Mouse (Mus musculus) lung, adult 2 months (tissue): ENCODE data around the gene Fahd2a. TPM values are rescaled to one million over a fixed set of nuclear protein-coding genes. Genes with fewer than 3 reads are reported as not detected.

Source experiments
- DNase-seq: peaks from one replicate; pipeline ENCODE4 v3.0.0; 2022
- H3K4me1 ChIP-seq: fragments of 200-500 bp; 2 replicates; pipeline ENCODE4 v1.6.1; 2011; ENCODE audit warnings: low read length; ENCODE audit not compliant: control insufficient read depth, insufficient read depth
- H3K4me3 ChIP-seq: fragments of 200-500 bp; replicated peaks from 2 replicates; pipeline ENCODE3; 2011; ENCODE audit warnings: low read depth, mild to moderate bottlenecking, control low read depth, low read length; ENCODE audit errors: extremely low read depth
- CTCF ChIP-seq: fragments of 200-500 bp; IDR thresholded peaks from 2 replicates; pipeline ENCODE4 v1.5.1; 2011; ENCODE audit warnings: mild to moderate bottlenecking, low read length, control low read depth; ENCODE audit not compliant: insufficient read depth
- POLR2A ChIP-seq: fragments of 200-500 bp; IDR thresholded peaks from 2 replicates; pipeline ENCODE4 v1.6.1; 2011; ENCODE audit warnings: low read depth, mild to moderate bottlenecking, control low read depth, low read length, borderline replicate concordance; ENCODE audit errors: extremely low read depth
- WGBS: fragments of 180-500 bp; shearing (Covaris S2); methylation state at CpG from one replicate; pipeline ENCODE4 v1.1.7; 2018; 5-methylcytosine and 5-hydroxymethylcytosine counted together
- polyA plus RNA-seq: library from polyadenylated mRNA; depleted of rRNA; stranded (reverse); fragments of >200 nt; gene quantifications from 2 replicates; pipeline ENCODE4 v1.2.3, GENCODE M21; 2012; rRNA removed

Gene Fahd2a
- polyA plus RNA-seq: 11.1 and 14.0 TPM in 2 replicates

DNA sequence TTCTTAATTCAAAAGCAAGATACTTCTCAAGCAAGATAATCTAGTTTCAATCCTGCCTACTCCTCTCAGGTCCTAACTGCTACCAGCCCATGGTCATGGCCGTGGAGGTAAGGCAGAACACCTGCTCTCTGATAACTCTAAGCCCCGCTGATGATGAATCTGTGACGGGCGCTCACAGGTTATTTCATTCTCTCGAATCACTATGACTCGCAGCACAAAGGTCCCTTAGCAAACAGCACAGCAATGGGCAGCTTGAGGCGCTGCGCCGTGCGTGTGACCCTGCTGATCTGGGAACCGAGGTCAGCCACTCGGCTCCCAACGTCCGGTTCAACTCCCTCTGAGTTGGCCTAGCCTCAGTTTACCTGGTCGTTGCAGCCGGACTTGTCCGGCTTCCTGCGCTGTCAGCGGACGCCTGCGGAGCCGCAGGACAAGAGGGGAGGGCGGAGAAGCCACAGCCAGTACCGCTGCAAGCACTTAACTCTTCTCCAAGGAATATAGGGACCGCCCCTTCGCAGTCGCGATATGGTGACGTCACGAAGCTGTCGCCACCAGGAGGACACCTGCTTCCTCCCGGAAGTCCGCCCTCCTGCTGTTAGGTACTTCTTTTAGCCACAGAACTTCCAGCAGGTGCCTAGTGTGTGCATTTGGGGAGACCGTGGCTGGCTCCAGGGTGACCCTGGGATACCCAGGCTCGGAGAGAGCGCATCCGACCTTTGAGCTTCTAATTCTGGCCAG, at the start of gene Fahd2a:
Gene Fahd2a (minus strand): TSS at position 511 of the 735 bp plus-strand sequence.
- peak within 1 kb of the TSS; percentile 77 for H3K4me3 ChIP-seq
- 3% methylated on average over 37 of the region's 37 CpGs for WGBS
- DNase-seq: peak; percentile 88

DNA sequence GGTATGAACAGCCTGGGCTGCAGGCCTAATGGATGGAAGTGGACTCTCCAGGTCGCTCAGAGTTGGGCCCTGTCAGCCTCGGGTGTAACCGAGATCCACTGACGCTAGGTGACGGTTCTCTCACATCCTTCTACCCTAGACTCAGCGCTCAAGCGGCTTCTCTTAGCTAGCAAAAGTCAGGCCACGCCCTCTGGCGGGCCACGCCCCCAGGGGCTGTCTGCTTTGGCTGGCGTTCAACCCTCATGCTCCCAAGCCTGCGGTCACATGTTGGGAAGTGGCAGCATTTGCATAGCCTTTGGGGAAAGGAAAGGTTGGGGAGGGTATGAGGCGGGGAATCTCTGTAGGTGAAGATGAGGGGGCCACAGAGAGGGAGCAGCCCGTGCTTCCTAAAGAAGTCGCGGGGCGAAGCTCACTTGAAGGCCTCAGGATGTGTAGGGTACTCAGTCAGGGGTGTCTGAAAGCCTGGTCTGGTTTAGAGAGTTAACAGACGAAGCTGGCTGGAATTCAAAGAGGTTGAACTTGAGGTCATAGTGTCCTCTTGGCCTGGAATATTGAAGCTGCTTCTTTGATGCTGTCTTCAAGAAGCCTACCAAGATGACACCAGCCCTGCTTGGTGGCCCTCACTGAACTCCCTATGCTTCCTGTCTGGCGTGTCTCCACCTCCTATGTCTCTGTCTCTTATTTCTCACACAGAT, 40.3 kb upstream of the Fahd2a start:
- TF ChIP-seq CTCF (no peak), POLR2A (no peak)
- peaks cover 2% of the 10 kb centered on the region; the same call in 1 of the 2 replicates for H3K4me1 ChIP-seq
- 11% methylated on average over 19 of the region's 19 CpGs for WGBS
- no peak overlapping the region for H3K4me3 ChIP-seq
- DNase-seq: peak; percentile 49

More for the DNA sequence above, at the start of gene Fahd2a:
- no peak for TF ChIP-seq CTCF
- peak; percentile 71; the same call in 1 of the 2 replicates for TF ChIP-seq POLR2A
- H3K4me1 ChIP-seq: no peaks in the 10 kb centered on the region

DNA sequence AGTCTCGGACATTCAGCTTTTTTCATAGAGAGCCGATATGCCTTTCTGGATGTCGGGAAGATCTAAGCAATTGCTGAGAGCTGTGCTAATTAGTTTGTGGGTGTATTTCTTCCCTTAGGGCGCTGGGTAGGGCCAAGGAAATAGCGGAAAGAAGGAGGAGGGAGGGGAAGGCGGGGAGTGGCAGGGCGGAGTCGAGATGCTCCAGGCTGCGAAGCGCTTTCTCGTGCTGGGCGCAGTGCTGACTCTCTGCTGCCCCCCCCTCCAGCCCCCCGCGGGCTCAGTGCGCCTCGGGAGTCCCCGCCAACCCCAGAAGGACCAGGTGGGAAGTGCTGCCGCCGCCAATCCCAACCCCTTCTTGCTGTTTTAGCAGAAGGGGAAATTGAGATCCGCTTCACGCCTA, 38.6 kb upstream of the Fahd2a start:
- DNase-seq: no peak
- under 1% methylated on average over 21 of the region's 21 CpGs for WGBS
- Histone ChIP-seq H3K4me1 (peaks cover 2% of the 10 kb centered on the region; the same call in 1 of the 2 replicates), H3K4me3 (peak overlapping the region; percentile 54)
- no peak for TF ChIP-seq POLR2A
- TF ChIP-seq CTCF: no peak

DNA sequence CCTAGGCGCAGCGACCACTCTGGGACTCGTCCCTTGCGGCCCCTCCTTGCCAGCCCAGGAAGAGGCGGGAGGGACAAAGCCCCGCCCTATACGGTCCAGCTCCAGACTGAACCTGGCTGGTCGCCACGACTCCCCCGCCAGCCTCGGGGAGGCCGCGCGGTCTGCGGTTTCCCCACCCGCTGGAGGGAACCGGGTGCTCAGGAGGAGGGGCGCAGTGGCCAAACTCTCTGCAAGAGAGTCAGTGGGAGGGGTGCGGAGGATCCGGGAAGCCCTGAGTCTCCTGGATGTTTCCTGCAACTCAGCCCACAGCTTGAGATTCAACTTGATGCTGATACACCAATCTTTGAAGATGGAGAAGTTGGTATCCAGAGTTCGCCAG, 38.2 kb upstream of the Fahd2a start:
- peak overlapping the region; percentile 54 for H3K4me3 ChIP-seq
- TF ChIP-seq POLR2A (no peak), CTCF (no peak)
- WGBS: under 1% methylated on average over 21 of the region's 21 CpGs
- H3K4me1 ChIP-seq: peaks cover 2% of the 10 kb centered on the region; the same call in 1 of the 2 replicates
- DNase-seq: peak; percentile 48

DNA sequence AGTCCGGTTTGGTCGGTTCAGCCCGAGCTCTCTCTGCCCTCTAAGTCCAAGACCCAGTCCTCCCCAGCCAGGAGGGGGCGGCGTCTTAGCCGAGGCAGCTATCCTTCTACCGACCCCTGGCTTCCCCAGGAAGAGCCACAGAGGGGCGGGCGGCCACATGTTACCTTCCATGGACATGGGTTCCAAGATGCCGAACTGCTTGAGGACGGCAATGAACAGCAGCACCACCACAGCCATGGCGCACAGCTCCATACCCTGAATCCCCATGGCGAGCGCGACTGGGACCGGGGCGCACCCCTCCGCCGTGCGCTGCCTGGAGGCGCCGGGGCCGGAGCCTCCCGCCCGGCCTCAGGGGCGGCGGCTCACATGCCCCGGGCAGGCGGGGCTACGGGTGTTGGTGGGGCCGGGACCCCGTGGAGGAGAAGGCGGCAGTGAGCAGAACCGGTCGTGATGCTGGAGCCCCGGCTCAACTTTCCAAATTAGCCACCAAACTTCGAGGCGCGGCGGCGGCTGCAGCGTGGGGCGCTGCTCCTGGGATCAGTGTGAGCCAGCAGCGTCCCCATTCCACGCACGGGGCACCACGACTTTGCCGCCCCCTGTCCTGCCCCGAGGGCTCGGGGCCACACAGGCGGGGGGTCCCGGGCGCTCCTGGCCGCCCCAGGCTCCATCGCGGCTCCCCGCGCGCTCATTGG, 37.6 kb upstream of the Fahd2a start:
- Histone ChIP-seq H3K4me3 (peak overlapping the region; percentile 54), H3K4me1 (peaks cover 2% of the 10 kb centered on the region; the same call in 1 of the 2 replicates)
- no peak for DNase-seq
- under 1% methylated on average over 59 of the region's 59 CpGs for WGBS
- TF ChIP-seq POLR2A (no peak), CTCF (no peak)

DNA sequence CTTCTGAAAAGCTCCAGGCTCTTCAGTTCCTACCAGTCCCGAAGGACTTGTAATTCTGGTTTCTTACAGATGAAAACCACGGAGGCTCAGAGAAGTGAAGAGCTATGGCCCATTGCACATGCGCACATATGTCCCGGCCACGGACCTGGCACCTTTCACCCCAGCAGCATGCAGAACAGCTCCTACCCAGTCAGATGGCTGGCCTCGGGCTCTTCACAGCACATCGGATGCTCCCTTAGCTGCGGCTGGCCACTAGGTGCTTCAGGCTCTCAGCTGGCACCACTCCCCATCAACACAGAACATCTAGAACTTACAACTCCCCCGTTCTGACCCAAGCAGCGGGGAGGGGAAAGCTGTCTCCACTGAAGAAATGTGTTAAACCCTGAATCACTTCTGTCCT, 35.4 kb upstream of the Fahd2a start:
- no peak for DNase-seq
- WGBS: 61% methylated on average over 10 of the region's 10 CpGs
- Histone ChIP-seq H3K4me1 (peaks cover 2% of the 10 kb centered on the region; the same call in 1 of the 2 replicates), H3K4me3 (no peak overlapping the region)
- TF ChIP-seq CTCF (no peak), POLR2A (no peak)

DNA sequence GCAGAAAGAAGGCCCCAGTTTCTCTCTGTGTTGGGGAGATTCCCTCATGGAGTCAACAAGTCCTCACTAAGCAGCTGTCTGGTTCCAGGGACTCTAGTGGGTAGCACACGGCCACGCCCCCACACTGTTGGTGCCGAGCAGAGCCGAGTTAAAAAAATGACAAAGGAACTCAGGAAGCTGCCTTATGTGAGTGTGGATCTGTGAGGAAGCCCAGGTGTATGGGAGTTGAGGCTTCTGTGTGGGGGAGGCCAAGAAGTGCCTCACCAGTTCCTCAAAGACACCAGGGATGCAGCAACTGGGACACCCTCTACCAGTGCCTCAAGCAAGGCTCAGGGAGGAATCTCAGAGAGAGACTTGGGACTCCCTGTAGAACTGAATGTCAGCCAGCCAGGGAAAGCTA, 34.8 kb upstream of the Fahd2a start:
- WGBS: 64% methylated on average over 4 of the region's 4 CpGs

DNA sequence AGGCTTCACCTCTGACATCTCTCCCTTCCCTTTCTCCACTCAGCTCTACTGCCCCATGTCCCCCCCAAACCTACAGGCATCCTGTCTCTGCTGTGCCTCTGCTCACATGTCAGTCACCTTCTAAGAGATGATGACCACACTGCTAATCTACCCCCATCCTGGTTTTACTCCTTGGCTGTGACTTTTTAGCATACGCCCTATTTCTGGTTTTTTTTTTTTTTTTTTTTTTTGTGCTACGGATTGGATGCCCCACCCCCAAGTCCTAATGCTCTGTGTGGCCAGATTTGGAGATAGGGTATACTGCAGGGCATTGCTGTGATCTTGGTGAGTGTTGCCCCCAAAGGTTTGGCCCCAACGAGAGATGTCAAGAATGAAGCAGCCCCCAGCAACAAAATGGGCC, 27.9 kb upstream of the Fahd2a start:
- TF ChIP-seq POLR2A: no peak
- no peak for TF ChIP-seq CTCF
- Histone ChIP-seq H3K4me3 (no peak overlapping the region), H3K4me1 (no peaks in the 10 kb centered on the region)
- DNase-seq: no peak
- whole genome bisulfite sequencing: 59% methylated on average over 3 of the region's 3 CpGs

More for the DNA sequence above, 34.8 kb upstream of the Fahd2a start:
- TF ChIP-seq POLR2A: no peak
- no peak for TF ChIP-seq CTCF
- Histone ChIP-seq H3K4me1 (no peaks in the 10 kb centered on the region; the same call in 1 of the 2 replicates), H3K4me3 (no peak overlapping the region)
- DNase-seq: no peak

DNA sequence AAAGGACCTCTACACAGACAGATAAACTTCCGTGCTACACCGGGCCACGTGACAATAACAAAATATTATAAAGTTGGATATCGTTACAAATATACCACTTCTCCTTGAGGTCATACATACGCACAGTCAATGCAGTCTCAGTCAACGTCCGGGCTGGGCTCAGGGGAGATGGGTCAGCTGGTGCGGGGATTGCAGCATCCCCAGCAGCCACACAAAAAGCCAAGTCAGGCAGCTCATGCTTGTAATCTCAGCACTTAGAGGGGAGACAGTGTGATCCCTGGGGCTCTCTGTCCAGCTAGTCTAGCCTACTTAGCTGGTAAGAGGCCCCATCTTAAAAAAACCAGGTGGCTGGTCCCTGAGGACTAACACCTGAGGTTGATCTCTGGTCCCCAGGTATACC, 26.9 kb upstream of the Fahd2a start:
- TF ChIP-seq CTCF: no peak
- TF ChIP-seq POLR2A: no peak
- Histone ChIP-seq H3K4me3 (no peak overlapping the region), H3K4me1 (no peaks in the 10 kb centered on the region)
- DNase-seq: no peak
- WGBS: 69% methylated on average over 8 of the region's 8 CpGs

DNA sequence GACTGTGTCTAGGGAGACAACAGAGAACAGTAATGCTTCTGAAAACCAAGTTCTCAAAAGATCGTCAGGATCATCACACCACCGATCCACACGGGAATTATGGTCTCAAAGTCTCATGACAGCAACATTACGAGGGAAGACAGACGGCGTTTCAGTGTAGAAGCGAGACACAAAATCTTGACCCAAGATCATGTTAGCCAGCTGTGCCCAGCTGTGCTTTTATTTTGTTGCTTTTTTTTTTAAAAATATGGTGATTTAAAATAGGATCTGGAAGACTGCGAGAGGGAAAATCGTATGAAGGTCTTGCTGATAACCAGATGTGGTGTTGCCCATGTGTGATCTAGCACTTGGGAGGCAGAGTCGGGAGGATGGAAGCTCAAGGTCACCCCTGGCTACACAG, 26.3 kb upstream of the Fahd2a start:
- no peaks in the 10 kb centered on the region for H3K4me1 ChIP-seq
- no peak for TF ChIP-seq POLR2A
- TF ChIP-seq CTCF: no peak
- 75% methylated on average over 10 of the region's 10 CpGs for WGBS
- no peak for DNase-seq
- no peak overlapping the region for H3K4me3 ChIP-seq
